Mouse (Mus musculus): ENCODE data around the gene Rad9a. TPM values are rescaled to one million over a fixed set of nuclear protein-coding genes. Genes with fewer than 3 reads are reported as not detected.

Rad9a gene
- total and polyA plus RNA-seq, 3 experiments, result 21.3 to 37.9 TPM; not detected in 1

DNA sequence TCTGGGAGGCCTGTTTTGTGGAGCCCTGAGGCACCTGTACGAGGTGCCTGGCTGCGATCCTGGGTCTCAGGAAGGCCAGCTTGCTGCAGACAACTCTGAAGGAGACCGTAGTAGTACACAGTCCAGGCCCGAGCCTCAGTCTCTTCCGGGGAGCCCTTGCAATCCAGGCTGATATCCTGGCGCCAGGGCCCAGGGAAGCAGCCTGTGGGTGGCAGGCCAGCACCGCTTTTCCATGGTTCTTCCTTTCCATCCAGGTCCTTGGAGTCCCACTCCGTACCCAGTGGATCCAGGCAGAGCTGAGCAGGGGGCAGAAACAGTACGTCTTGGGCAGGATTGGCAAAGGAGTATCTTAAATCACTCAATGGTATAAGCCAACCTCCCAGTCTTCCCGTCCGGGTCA is 28.5 kb downstream of the Rad9a start:
- H3K27ac ChIP-seq (ENCODE audit: control insufficient read depth, low read depth, low read length), result no peak overlapping the region
- H3K79me2 ChIP-seq (ENCODE audit: control insufficient read depth, insufficient read depth, low read length, poor library complexity), result no peaks in the 10 kb centered on the region; the same call in 1 of the 2 replicates
- TF ChIP-seq ZKSCAN1 (IDR thresholded peaks at IDR 0.05; ENCODE audit: low read depth, low read length), result no peak
- TF ChIP-seq MXI1 (IDR thresholded peaks at IDR 0.05; ENCODE audit: low read depth, low read length), result no peak
- TF ChIP-seq RAD21 (IDR thresholded peaks at IDR 0.05; ENCODE audit: low read depth, low read length), result no peak
- TF ChIP-seq JUND (IDR thresholded peaks at IDR 0.05; ENCODE audit: low read depth, low read length), result no peak
- no peak overlapping the region for H3K9ac ChIP-seq (ENCODE audit: control insufficient read depth, low read depth, low read length, poor library complexity, severe bottlenecking)
- no peaks in the 10 kb centered on the region for H3K9me3 ChIP-seq (replicated peaks; ENCODE audit: insufficient read depth, low read length)
- H3K36me3 ChIP-seq (ENCODE audit: control insufficient read depth in 1 of 2, insufficient read depth in 2 of 2, low read length in 2 of 2), result peaks cover 0 to 4% of the 10 kb centered on the region in 2 experiments; a peak in 2 of 4 replicates
- H3K27me3 ChIP-seq (ENCODE audit: control insufficient read depth in 1 of 2, insufficient read depth in 2 of 2, low read length in 2 of 2), result no peaks in the 10 kb centered on the region
- peaks cover 0 to 8% of the 10 kb centered on the region in 2 experiments; a peak in 2 of 4 replicates for H3K4me1 ChIP-seq (ENCODE audit: control insufficient read depth in 1 of 2, insufficient read depth in 2 of 2, low read length in 2 of 2)
- H3K4me3 ChIP-seq (ENCODE audit: control insufficient read depth in 1 of 2, insufficient read depth in 1 of 2, low read depth in 2 of 2, low read length in 2 of 2), result no peak overlapping the region
- no peak for DNase-seq (ENCODE audit: low read depth, low spot score)

DNA sequence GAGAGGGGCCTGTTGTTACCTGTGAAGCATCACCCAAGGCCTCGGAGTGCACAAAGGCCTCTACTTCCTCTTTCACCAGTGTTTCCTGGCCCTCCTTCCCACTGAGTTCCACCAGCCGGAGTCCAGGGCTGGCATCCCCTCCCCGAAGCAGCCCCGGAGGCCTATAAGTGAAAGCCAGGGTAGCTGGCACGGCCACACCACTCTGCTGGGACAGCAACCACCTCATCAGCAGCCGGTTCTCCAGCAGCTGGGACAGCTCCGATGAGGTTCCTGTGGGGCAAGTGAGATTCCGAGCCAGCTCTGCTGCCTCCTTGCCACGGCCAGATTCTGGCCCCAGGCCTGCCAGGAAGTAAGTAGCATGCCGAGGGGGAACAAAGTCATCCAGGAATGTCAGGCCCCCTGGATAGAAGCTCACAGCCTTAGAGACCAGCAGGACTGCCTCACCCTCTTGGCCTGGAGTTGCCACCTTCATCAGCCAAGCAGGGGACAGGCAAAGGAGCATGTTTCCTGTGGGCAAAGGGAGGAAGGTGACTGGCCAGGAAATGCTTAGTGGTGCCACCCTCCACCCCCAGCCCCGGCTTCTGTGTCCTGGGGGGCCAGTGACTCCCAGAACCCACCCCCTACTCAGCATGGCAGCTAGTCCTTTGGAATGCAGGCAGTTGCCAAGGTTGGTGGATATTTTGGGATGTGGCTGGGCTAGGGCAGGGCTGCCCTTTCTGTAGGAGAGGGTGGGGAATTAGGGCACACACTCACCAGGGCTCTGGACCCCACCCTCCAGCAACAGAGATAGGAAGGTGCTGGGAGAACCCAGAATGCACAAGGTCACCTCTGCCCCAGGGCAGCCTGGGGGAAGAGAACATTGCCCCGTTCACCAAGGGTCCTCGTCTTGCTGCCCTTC is 29.8 kb downstream of the Rad9a start:
- no peak overlapping the region for H3K9ac ChIP-seq (ENCODE audit: control insufficient read depth, low read depth, low read length, poor library complexity, severe bottlenecking)
- H3K27ac ChIP-seq (ENCODE audit: control insufficient read depth, low read depth, low read length), result no peak overlapping the region
- no peaks in the 10 kb centered on the region for H3K27me3 ChIP-seq (ENCODE audit: control insufficient read depth in 1 of 2, insufficient read depth in 2 of 2, low read length in 2 of 2)
- no peaks in the 10 kb centered on the region; the same call in 1 of the 2 replicates for H3K79me2 ChIP-seq (ENCODE audit: control insufficient read depth, insufficient read depth, low read length, poor library complexity)
- H3K9me3 ChIP-seq (replicated peaks; ENCODE audit: insufficient read depth, low read length), result no peaks in the 10 kb centered on the region
- peaks cover 0 to 8% of the 10 kb centered on the region in 2 experiments; a peak in 2 of 4 replicates for H3K4me1 ChIP-seq (ENCODE audit: control insufficient read depth in 1 of 2, insufficient read depth in 2 of 2, low read length in 2 of 2)
- TF ChIP-seq GATA1 (IDR thresholded peaks at IDR 0.05; ENCODE audit: low read depth, low read length), result no peak
- peak; percentile 20 for DNase-seq (ENCODE audit: low read depth, low spot score)
- H3K4me3 ChIP-seq (ENCODE audit: control insufficient read depth in 1 of 2, insufficient read depth in 1 of 2, low read depth in 2 of 2, low read length in 2 of 2), result no peak overlapping the region
- H3K36me3 ChIP-seq (ENCODE audit: control insufficient read depth in 1 of 2, insufficient read depth in 2 of 2, low read length in 2 of 2), result peaks cover 0 to 4% of the 10 kb centered on the region in 2 experiments; a peak in 2 of 4 replicates

DNA sequence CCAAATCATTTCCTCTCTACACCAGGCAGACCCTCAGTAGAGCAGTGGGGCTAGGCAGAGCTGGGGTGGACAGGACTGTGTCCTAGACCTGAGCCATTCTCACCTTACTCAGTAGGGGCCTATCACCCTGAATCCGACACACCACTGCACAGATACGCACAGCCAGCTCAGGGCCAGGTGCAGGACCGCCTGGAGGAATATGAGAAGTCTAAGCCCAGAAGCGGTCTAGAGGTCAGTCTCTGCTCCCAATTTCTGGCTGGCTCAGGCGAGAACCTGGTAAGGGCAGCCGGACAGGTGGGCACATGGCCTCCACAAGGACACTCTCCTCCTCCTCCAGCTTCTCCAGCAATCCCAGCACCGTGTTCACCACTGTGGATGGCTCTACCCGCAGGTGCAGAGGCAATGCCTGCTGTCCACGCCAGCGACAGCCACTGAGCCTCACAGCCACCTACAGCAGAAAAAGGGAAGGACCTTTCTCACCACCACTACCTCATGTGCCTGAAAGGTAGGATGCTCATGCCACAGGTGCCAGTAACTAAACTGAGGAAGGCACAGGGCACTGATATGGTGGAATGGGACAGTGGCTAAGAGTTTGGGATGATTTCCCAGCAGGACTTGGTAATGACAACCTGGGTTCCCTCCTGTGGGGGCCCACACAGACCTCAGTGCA is 30.6 kb downstream of the Rad9a start:
- DNase-seq (ENCODE audit: low read depth, low spot score), result no peak
- H3K79me2 ChIP-seq (ENCODE audit: control insufficient read depth, insufficient read depth, low read length, poor library complexity), result no peaks in the 10 kb centered on the region; the same call in 1 of the 2 replicates
- H3K4me1 ChIP-seq (ENCODE audit: control insufficient read depth in 1 of 2, insufficient read depth in 2 of 2, low read length in 2 of 2), result peaks cover 0 to 8% of the 10 kb centered on the region in 2 experiments; a peak in 2 of 4 replicates
- H3K9ac ChIP-seq (ENCODE audit: control insufficient read depth, low read depth, low read length, poor library complexity, severe bottlenecking), result no peak overlapping the region
- no peaks in the 10 kb centered on the region for H3K27me3 ChIP-seq (ENCODE audit: control insufficient read depth in 1 of 2, insufficient read depth in 2 of 2, low read length in 2 of 2)
- H3K36me3 ChIP-seq (ENCODE audit: control insufficient read depth in 1 of 2, insufficient read depth in 2 of 2, low read length in 2 of 2), result peaks cover 0 to 4% of the 10 kb centered on the region in 2 experiments; a peak in 2 of 4 replicates
- no peaks in the 10 kb centered on the region for H3K9me3 ChIP-seq (replicated peaks; ENCODE audit: insufficient read depth, low read length)
- H3K27ac ChIP-seq (ENCODE audit: control insufficient read depth, low read depth, low read length), result no peak overlapping the region
- TF ChIP-seq POLR2AphosphoS2 (IDR thresholded peaks at IDR 0.05; ENCODE audit: low read length), result no peak
- no peak for TF ChIP-seq UBTF (IDR thresholded peaks at IDR 0.05; ENCODE audit: borderline replicate concordance, insufficient read depth, low read depth, low read length)
- no peak for TF ChIP-seq E2F4 (IDR thresholded peaks at IDR 0.05; ENCODE audit: borderline replicate concordance, low read depth, low read length)
- TF ChIP-seq ETS1 (IDR thresholded peaks at IDR 0.05; ENCODE audit: low read depth, low read length), result no peak
- no peak for TF ChIP-seq ELF1 (IDR thresholded peaks at IDR 0.05; ENCODE audit: low read depth, low read length)
- TF ChIP-seq USF2 (IDR thresholded peaks at IDR 0.05; ENCODE audit: borderline replicate concordance in 1 of 2, insufficient read depth in 1 of 2, low read depth in 1 of 2, low read length in 2 of 2), result no peak
- TF ChIP-seq JUND (IDR thresholded peaks at IDR 0.05; ENCODE audit: low read depth, low read length), result no peak
- no peak for TF ChIP-seq KAT2A (conservative IDR thresholded peaks at IDR 0.05; ENCODE audit: low read depth, low read length)
- H3K4me3 ChIP-seq (ENCODE audit: control insufficient read depth in 1 of 2, insufficient read depth in 1 of 2, low read depth in 2 of 2, low read length in 2 of 2), result no peak overlapping the region
